Mouse (Mus musculus) megakaryocyte, embryonic 14.5 days (primary cell): ENCODE measurements at regions not wholly inside any gene's neighbourhood (a gene's known extent, or its start where the extent isn't known, plus 50 kb on each side); places are given as distances from the start of the nearest gene placed in this dataset.
"Not testable (repeated sequence)": the region's sequence is repeated elsewhere in the genome, so short reads cannot be mapped to it uniquely, and the experiment has no call there.

Experiments
- FLI1 ChIP-seq: IDR thresholded peaks from 2 replicates; pipeline ENCODE4 v1.6.1; 2012; ENCODE audit warnings: low read length, inconsistent platforms, mixed read lengths
- GATA1 ChIP-seq: IDR thresholded peaks from 3 replicates; pipeline ENCODE4 v1.6.1; 2012; ENCODE audit warnings: mixed read lengths, low read length, inconsistent platforms, borderline replicate concordance

DNA sequence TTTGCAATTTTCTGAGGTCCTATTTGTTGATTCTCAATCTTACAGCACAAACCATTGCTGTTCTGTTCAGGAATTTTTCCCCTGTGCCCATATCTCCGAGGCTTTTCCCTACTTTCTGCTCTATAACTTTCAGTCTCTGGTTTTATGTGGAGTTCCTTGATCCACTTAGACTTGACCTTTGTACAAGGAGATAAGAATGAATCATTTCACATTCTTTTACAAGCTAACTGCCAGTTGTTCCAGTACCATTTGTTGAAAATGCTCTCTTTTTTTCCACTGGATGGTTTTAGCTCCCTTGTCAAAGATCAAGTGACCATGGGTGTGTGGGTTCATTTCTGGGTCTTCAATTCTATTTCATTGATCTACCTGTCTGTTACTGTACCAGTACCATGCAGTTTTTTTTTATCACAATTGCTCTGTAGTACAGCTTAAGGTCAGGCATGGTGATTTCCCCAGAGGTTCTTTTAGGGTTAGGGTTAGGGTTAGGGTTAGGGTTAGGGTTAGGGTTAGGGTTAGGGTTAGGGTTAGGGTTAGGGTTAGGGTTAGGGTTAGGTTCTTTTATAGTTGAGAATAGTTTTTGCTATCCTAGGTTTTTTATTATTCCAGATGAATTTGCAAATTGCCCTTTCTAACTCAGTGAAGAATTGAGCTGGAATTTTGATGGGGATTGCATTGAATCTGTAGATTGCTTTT lies 378.3 kb upstream of the Tbl1xr1 start:
- not testable (repeated sequence) for TF ChIP-seq GATA1, FLI1
